Mouse (Mus musculus): ENCODE data around the gene Postn.

Gene Postn

DNA sequence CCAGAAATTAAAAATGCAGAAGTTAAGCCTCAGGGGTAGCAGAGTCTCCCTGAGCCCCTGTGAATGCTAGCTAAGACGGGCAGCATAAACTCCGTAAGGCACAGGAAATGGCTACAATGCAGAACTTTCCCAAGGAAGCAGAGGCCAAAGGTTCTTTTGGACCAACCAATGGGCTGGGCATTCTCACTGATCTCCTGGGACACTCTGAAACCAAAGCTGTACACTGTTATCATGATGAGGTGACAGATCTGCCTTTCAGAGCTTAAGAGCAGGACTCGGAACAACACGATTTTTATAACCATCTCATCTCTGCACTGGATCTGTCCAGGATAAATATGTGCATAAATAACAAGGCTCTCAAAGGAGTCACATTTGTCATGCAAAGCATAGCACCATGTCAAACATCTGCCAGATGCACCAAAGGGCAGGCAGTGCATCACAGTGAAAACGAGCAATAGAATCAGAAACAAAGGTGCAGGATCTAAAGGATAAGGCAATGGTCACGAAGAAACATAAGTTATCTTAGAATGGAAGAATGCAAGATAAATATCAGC is 57.0 kb downstream of the Postn start:
- DNase-seq (ENCODE audit: low read depth, low spot score), result no peak

DNA sequence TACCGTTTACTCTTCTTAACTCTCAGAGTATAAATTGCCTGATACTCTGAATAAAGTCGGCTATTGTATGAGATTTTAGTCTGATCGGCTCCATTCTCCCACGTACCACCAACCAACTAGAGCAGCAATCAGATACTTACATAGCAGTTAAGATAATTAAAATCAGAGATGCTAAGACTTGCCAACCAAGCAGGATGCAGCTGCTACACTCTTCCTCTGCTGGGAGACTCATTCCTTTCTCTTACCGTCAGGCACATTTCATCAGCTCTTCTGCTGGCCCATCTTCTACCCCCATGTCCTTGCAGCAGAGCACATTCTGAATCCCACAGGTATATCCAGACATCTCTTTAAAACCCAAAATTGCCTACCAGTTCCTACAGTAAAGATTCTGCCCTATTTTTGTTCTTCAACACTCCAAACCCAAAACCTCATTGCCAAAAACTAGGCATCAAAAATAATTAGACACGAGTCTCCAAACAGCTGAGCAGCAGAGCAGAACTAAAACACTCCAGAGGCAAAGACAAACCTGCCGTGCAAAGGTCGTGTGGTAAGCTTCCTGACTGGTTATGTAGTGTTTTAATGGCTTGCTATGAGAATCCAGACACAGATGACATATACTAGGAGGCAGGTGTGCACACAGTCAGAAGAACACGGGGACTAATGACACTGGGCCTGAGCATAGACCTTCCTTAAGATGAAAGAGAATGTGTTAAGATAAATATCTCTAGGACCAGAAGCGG is 59.5 kb downstream of the Postn start:
- DNase-seq (ENCODE audit: low read depth, low spot score), result no peak

DNA sequence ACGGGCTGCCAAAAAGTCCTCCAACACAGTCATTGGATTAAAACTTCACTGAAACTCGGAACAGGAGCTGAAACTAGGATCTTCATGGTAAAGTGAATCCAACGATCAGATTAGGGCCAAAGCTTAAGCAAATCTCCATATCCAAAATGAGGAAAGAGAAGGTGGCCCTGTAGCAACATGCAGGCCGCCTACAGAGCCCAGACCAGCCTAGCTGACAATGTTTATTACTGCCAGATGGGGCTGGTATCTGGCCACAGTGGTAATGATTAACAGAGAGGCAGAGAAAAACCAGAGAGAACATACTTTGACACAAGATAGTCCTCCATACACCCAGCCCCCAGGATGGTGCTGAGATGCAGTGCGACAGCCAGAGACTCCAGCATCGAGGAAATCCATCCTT is 60.1 kb downstream of the Postn start:
- DNase-seq (ENCODE audit: low read depth, low spot score), result no peak

DNA sequence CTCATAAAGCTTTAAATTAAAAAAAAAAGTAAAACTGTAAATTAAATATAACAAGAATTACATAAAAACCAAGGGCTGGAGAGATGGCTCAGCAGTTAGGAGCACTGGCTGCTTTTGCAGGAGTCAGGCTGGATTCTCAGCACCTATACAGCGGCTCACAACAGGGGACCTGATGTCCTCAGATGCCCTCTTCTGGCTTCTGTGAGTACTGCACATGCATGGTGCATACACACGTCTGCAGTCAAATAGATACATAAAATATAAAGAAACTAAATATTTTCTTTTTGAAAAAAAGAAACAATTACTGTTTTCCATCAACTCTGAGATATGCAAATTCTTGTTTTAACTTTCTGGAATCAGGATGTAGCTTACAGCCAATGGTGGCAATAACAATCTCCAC is 60.8 kb downstream of the Postn start:
- peak; percentile 2 for DNase-seq (ENCODE audit: low read depth, low spot score)

DNA sequence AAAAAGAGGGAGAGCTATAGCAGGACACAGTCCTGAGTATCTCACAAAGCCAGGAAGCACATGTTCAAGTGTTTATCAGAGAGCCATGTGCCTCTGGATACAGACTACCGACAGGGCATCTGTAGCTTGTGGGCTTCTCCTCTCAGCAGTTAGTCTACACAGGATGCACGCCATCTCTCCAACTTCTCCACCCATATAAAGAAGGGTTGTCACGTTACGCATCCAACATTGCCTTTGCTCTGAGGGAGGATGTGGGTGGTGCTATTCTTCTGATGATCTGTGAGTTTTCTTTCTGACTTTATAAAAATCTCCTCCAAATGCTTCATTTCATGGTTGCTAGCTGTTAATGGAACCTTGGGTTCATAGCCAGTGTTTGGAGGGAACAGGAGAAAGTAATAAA is 63.2 kb downstream of the Postn start:
- DNase-seq (ENCODE audit: low read depth, low spot score), result no peak

DNA sequence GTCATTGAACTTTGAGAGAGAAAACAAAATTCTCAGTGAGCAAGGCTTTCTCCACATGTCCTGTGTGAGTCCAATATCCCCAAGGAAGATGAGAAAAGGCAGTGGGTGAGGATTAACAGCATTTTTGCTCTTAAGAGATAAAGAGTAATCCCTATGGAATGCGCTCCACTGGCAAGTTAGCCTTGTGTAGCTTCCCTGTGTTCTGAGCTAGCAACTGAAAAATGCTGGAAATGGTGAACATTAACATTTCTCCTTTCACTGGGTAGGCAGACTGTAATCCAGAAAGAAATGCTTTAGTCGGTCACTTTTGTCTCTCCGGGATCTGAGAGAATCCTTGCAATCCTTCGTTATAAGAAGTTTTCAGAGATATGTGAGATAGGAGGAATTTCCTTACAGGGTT is 70.8 kb downstream of the Postn start:
- DNase-seq (ENCODE audit: low read depth, low spot score), result no peak

DNA sequence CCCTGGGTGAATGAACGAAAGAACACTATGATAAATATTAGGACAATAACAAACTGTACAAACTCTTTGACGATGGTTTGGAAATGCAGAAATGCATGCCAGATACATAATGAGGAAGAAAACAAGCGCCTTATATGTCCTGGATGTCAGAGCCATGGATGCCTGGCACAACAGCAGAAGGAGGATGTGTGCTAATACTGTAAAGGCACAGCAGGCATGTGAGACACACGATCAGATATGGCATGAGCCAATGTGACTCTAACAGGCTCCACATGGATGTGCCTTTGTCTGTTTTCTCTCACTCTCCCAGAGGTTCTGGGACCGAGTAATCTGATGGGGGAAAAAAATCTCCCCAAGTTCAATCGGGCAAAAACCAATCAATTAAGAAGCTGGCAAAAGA is 71.3 kb downstream of the Postn start:
- DNase-seq (ENCODE audit: low read depth, low spot score), result no peak

DNA sequence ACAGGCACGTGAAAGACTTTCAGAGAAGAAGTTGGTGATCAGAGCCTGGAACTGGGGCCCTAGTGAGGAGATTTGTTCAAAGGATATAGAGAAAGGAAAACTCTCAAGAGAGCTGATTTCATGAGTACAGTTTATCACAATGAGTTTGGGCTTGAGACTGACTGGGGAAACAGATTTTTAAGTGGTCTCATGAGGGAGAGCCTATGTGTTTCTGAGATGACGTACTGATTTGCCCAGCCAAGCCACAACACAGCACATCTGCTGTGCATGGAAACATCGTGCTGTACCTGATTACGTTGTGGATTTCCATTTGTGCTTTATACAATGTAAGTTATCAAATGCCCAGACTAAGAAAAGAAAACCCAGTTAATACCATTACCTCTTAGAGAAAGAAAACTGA is 71.7 kb downstream of the Postn start:
- no peak for DNase-seq (ENCODE audit: low read depth, low spot score)

DNA sequence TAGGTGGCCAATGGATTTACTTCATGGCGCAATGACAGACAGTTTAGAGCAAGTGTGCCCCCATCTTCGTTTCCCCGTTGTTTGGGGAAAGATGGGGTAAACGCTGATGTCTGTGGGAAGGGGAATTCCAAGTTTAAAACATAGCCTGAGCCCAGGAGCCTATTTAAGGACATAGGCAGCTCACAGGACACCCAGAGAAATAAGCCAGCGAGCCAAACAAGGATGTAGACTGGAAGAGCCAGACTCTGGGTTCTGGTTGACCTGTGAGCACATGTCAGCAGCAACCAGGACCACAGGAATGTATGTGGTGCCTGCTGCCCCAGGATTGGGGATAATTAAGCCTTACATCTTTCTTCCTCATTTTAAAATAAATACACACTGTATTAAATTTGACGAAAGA is 73.7 kb downstream of the Postn start:
- DNase-seq (ENCODE audit: low read depth, low spot score), result no peak

DNA sequence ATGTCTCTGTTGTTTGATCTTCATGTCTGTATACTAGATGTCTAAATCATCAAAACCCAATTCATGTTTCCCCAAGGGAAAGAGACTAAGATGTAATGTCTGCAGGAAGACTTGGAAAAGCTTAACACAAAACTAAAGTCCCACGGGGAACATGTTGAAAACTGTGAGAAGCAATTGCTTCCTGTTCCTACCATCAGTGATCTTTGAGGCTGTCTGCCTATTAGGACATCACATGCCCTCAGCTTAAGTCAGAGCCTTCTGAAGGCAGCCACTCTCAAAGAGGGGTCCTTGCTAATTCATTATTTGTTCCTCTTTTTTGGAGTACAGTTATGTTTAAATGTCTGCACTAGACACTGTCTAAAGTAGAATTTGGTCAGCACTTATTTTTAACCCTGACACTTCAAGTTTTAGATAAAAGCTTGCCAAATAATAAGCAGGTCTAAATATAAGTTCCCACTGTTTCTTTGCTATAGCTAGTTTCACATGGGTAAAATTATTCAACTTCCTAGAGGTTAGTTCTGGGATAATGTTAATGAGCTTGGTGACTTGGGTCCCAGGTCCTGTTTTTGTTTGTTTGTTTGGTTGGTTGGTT is 75.6 kb downstream of the Postn start:
- no peak for DNase-seq (ENCODE audit: low read depth, low spot score)

Data from A20 (cell line).